Mouse (Mus musculus): ENCODE data around the gene Olfr1466.

Olfr1466 gene

DNA sequence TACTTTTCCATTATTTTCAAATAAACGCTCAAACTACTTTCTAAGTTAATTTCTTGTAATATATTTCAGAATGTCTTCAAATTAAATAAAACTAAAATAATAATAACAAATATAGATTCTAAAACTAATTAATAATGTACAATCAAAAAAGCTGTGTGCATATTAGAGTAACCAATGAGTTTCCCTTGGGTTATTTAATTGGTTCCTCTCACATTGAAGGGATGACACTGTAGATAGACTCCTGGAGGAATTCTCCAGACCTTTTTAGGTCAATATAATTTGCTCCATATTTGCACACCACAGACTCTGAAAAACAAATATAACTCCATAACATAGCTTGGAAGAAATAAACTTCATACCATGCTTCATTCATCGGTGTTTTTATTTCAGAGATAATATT, at the start of gene Olfr1466:
Olfr1466 (plus strand) TSS at position 301 of the 400 bp plus-strand sequence.
- no peak for DNase-seq (ENCODE audit: extremely low read depth, low read depth)

DNA sequence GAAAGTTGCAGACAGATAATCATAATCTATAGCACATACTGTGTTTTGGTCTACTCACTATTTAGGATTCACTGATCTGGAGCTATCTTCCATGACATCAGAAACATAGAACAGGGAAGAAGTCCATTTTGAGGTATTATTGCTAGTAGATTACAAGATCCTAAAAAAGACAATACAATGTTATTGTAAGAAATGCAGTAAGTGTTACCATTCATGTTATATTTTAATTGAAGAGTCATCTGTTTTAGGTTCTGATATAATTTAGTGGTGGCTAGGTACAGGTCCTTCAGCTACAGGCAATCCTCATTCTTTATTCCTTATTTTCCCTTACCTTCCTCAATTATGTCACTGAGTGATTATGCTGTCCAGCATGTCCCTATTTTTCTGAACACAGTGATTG, 23.2 kb upstream of the Olfr1466 start, which contains the start of gene Olfr1465:
Olfr1465 (minus strand) TSS at position 101 of the 400 bp plus-strand sequence.
- DNase-seq (ENCODE audit: extremely low read depth, low read depth): no peak

DNA sequence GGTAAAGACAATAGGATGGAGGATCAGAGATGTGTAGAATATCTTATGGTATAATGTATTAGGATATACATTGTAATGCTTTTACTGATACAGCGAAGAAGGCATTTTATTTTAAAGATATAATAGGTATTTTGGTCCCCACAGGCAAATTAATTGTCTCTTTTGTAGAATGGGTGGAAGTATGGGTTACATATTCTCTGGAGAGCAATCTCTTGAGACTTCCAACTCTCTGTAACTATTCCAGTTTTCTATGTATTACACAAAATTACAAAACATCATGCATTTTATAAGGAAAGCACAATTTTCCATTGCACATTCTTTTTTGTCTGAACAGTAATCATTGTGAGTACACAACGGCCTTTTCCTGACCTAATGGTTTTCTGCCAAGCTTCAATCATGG, 23.3 kb downstream of the Olfr1466 start, which contains the start of gene Olfr1467:
Olfr1467 (plus strand) TSS at position 301 of the 400 bp plus-strand sequence.
- DNase-seq (ENCODE audit: extremely low read depth, low read depth): no peak
